Mouse (Mus musculus) hindbrain, postnatal 0 days (tissue): ENCODE measurements around the gene Fam240a. TPM values are rescaled to one million over a fixed set of nuclear protein-coding genes. Genes with fewer than 3 reads are reported as not detected.

Source experiments
- ATAC-seq: fragments of 200-750 bp; cut with Nextera tagmentation; 2 replicates; pipeline ENCODE4 v1.8.0; 2017; ENCODE audit warnings: mild to moderate bottlenecking, moderate TSS enrichment, moderate library complexity
- DNase-seq: peaks from one replicate; pipeline ENCODE4 v3.0.0-alpha.2; 2015; ENCODE audit warnings: low spot score
- H3K27ac ChIP-seq: fragments of 300-500 bp; sonication (generic); 2 replicates; pipeline ENCODE4 v1.5.1; 2014; ENCODE audit warnings: mild to moderate bottlenecking
- H3K27me3 ChIP-seq: fragments of 300-500 bp; sonication (generic); 2 replicates; pipeline ENCODE4 v1.6.1; 2014; ENCODE audit warnings: low read length, mixed read lengths; ENCODE audit not compliant: insufficient read depth
- H3K36me3 ChIP-seq: fragments of 300-500 bp; sonication (generic); 2 replicates; pipeline ENCODE4 v1.6.1; 2014; ENCODE audit warnings: low read length, mixed read lengths; ENCODE audit not compliant: insufficient read depth
- H3K4me1 ChIP-seq: fragments of 300-500 bp; sonication (generic); 2 replicates; pipeline ENCODE4 v1.6.1; 2014; ENCODE audit warnings: antibody characterized with exemption, low read length, mixed read lengths; ENCODE audit not compliant: insufficient read depth
- H3K4me2 ChIP-seq: fragments of 300-500 bp; sonication (generic); 2 replicates; pipeline ENCODE4 v1.6.1; 2014; ENCODE audit warnings: low read depth, mild to moderate bottlenecking, low read length, moderate library complexity, mixed read lengths
- H3K4me3 ChIP-seq: fragments of 300-500 bp; sonication (generic); 2 replicates; pipeline ENCODE4 v1.5.1; 2014; ENCODE audit warnings: low read length
- H3K9ac ChIP-seq: fragments of 300-500 bp; sonication (generic); replicated peaks from 2 replicates; pipeline ENCODE4 v1.6.1; 2014; ENCODE audit warnings: mild to moderate bottlenecking, low read length, moderate library complexity, mixed read lengths
- H3K9me3 ChIP-seq: fragments of 300-500 bp; sonication (generic); 2 replicates; pipeline ENCODE4 v1.6.1; 2016; ENCODE audit warnings: low read length, mixed read lengths
- CTCF ChIP-seq: IDR thresholded peaks from 2 replicates; pipeline ENCODE4 v1.5.1; 2016; ENCODE audit warnings: antibody characterized with exemption, control low read depth, low read depth
- WGBS: fragments of 180-500 bp; shearing (Covaris S2); extraction: QIAGEN DNeasy Blood & Tissue Kit; methylation state at CpG from one replicate; pipeline ENCODE4 v1.1.7; 2014; 5-methylcytosine and 5-hydroxymethylcytosine counted together
- polyA plus RNA-seq: library from polyadenylated mRNA; unstranded; fragments of >200 nt; fragmentation: Nextera tagmentation; extraction: Ambion mirVana; gene quantifications from 2 replicates; pipeline ENCODE4 v1.2.1, GENCODE M21; 2015
- total RNA-seq: library from RNA; depleted of rRNA; stranded (reverse); fragments of >200 nt; gene quantifications from 2 replicates; pipeline ENCODE4 v1.2.3, GENCODE M21; 2014

The Fam240a gene
- total and polyA plus RNA-seq, 2 experiments from 2014 or later, result not detected

DNA sequence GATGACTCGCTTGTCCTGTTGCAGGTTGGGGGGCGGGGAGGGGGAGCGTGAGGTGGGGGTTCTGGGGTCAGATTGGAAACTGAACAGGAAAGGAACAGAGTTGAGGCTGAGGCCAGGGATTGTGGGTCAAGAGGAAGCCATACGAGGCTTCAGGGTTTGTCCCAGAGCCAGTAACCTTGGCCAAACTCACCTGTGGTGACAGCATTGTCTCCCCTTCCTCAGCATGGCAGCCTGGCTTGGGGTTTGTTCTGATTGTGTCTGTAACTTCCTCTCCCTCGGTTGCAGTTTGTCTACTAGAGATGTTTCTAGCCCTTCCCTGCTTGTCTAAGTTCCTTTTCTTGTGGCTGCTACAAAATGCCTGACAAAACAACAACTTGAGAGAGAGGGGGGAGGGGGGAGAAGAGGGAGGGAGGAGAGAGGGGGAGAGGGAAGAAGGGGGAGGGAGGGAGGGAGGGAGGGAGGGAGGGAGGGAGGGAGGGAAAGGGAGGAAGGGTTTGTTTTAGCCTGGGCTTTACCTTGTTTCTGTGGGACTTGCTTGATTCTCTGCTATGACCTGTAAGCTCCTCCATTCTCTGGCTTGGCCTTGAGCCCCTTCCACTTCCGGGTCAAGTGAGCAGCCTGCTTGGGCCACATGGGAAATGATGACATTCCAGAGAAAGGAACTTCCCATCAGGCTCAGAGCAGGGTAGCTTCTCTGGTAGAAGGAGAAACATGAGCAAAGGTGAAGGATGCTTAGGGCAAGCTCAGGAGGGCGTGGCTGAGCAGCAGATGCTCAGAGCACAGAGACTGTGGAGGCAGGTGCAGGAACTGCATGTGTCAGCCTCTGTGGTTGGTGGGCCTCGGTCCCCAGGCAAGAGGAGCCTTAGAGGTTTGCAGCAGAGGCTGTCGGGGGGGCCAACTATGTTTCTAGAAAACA lies 29.0 kb downstream of the Fam240a start:
- H3K4me3 ChIP-seq, result no peak overlapping the region
- H3K27ac ChIP-seq, result no peak overlapping the region
- H3K4me2 ChIP-seq, result no peak overlapping the region
- no peaks in the 10 kb centered on the region for H3K27me3 ChIP-seq
- WGBS, result 65% methylated on average over 9 of the region's 9 CpGs
- DNase-seq (no peak), ATAC-seq (no peak)
- H3K9ac ChIP-seq, result no peak overlapping the region
- H3K4me1 ChIP-seq, result no peaks in the 10 kb centered on the region
- no peaks in the 10 kb centered on the region for H3K36me3 ChIP-seq
- no peaks in the 10 kb centered on the region for H3K9me3 ChIP-seq
- TF ChIP-seq CTCF, result no peak

GRCm38 (mm10) chr9:110881953-110882352 lies 34.7 kb downstream of the Fam240a start:
- Histone ChIP-seq H3K27ac (no peak overlapping the region), H3K4me1 (peaks cover 7% of the 10 kb centered on the region; the same call in 1 of the 2 replicates), H3K4me2 (0 out of 2 replicates have a peak overlapping the region, but pooled peaks have one; percentile 5), H3K4me3 (no peak overlapping the region), H3K27me3 (no peaks in the 10 kb centered on the region), H3K36me3 (no peaks in the 10 kb centered on the region), H3K9me3 (no peaks in the 10 kb centered on the region), H3K9ac (no peak overlapping the region)
- no peak for TF ChIP-seq CTCF
- DNase-seq, result no peak
- WGBS, result 79% methylated on average over 7 of the region's 7 CpGs
- no peak for ATAC-seq

DNA sequence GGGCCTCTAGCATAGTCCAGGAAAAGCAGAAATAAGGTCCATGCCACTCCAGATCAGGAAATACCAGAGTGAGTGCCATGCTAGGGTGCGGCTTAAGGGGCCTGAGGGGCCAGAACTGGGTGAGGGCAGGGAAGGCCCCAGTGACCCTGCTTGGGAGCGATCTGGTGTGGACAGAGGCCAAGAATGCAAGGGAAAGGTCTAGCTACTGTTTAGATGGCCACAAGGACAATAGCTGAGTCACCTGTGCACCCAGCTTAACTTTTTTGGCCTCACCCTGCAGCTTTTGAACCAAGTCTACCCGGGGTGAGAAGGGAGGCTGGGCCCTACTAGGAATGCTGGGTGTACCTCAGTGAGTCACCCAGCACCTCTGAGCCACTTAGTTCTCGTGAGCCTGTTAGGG lies 35.9 kb downstream of the Fam240a start:
- H3K4me2 ChIP-seq, result peak overlapping the region; percentile 93
- peaks cover 7% of the 10 kb centered on the region; the same call in 1 of the 2 replicates for H3K4me1 ChIP-seq
- H3K9ac ChIP-seq, result peak overlapping the region; percentile 58
- peak overlapping the region; percentile 58 for H3K4me3 ChIP-seq
- no peaks in the 10 kb centered on the region for H3K9me3 ChIP-seq
- WGBS, result 71% methylated on average over 4 of the region's 4 CpGs
- no peak for ATAC-seq
- 0 out of 2 replicates have a peak overlapping the region, but pooled peaks have one; percentile 81 for H3K27ac ChIP-seq
- TF ChIP-seq CTCF, result no peak
- no peaks in the 10 kb centered on the region for H3K36me3 ChIP-seq
- no peaks in the 10 kb centered on the region for H3K27me3 ChIP-seq
- no peak for DNase-seq

DNA sequence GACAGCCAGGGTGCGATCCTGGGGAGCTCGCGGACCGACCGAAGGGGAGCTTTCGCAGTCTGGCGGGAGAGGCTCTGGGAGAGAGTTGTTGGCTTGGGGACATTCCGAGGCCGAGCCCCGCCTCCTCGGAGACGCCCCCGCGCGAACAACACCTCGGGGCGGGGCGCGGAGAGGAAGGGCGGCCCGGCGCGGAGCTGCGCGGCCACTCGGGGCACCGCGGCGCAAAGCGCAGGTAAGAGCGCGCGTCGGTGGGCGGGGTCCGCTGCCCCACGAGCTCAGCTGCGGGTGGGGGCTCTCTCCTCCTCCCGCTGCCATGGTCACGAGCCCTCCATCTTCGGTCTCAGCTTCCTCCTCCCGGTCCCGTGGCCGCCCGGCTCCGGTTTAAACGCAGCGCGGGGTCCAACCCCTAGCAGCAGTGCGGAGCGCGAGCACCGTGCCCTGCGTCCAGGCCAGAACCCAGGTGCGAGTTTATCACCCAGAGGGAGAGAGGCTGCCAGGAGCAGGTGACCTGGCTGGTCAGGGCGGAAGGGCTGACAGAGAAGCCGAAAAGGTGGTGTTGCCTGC lies 36.6 kb downstream of the Fam240a start, which contains the start of gene Tmie:
Tmie (minus strand) TSS at position 116 of the 564 bp plus-strand sequence.
- ATAC-seq, result peak; percentile 55
- 2% methylated on average over 47 of the region's 57 CpGs for WGBS
- no peaks in the 10 kb centered on the region for H3K9me3 ChIP-seq
- peaks cover 11% of the 10 kb centered on the region for H3K4me1 ChIP-seq
- peak within 1 kb of the TSS; percentile 58 for H3K4me3 ChIP-seq
- H3K27me3 ChIP-seq, result no peaks in the 10 kb centered on the region
- DNase-seq, result peak; percentile 69
- H3K36me3 ChIP-seq, result no peaks in the 10 kb centered on the region
- TF ChIP-seq CTCF, result no peak
- peak within 1 kb of the TSS; percentile 81 for H3K27ac ChIP-seq
- H3K9ac ChIP-seq, result peak within 1 kb of the TSS; percentile 58
- H3K4me2 ChIP-seq, result peak within 1 kb of the TSS; percentile 93

- Histone ChIP-seq H3K4me3 (peak within 1 kb of the TSS; percentile 58), H3K4me2 (peak within 1 kb of the TSS; percentile 93), H3K36me3 (no peaks in the 10 kb centered on the region), H3K9ac (peak within 1 kb of the TSS; percentile 58), H3K27me3 (no peaks in the 10 kb centered on the region), H3K9me3 (no peaks in the 10 kb centered on the region), H3K27ac (peak within 1 kb of the TSS; percentile 81), H3K4me1 (peaks cover 18% of the 10 kb centered on the region)
- 9% methylated on average over 12 of the region's 12 CpGs for WGBS
- peak; percentile 70 for DNase-seq
- no peak for TF ChIP-seq CTCF
- ATAC-seq, result peak; percentile 56
Measured at GRCm38 (mm10) chr9:110879191-110879920, 37.3 kb downstream of the Fam240a start, which contains the start of gene Als2cl. TSS of gene Als2cl (plus strand) at chr9:110879870.

GRCm38 (mm10) chr9:110877888-110878287 lies 38.8 kb downstream of the Fam240a start:
- no peaks in the 10 kb centered on the region for H3K9me3 ChIP-seq
- peaks cover 27% of the 10 kb centered on the region for H3K4me1 ChIP-seq
- H3K36me3 ChIP-seq, result no peaks in the 10 kb centered on the region
- DNase-seq, result peak; percentile 78
- peak; percentile 61 for ATAC-seq
- H3K27me3 ChIP-seq, result no peaks in the 10 kb centered on the region
- H3K4me2 ChIP-seq, result no peak overlapping the region
- peak overlapping the region; percentile 81; the same call in 1 of the 2 replicates for H3K27ac ChIP-seq
- 65% methylated on average over 5 of the region's 5 CpGs for WGBS
- H3K9ac ChIP-seq, result no peak overlapping the region
- no peak for TF ChIP-seq CTCF
- H3K4me3 ChIP-seq, result no peak overlapping the region
